Mouse (Mus musculus): ENCODE data around the gene Scarb2. TPM values are rescaled to one million over a fixed set of nuclear protein-coding genes. Genes with fewer than 3 reads are reported as not detected.

Gene Scarb2
- polyA plus RNA-seq, 1 experiment = 23.6 TPM

DNA sequence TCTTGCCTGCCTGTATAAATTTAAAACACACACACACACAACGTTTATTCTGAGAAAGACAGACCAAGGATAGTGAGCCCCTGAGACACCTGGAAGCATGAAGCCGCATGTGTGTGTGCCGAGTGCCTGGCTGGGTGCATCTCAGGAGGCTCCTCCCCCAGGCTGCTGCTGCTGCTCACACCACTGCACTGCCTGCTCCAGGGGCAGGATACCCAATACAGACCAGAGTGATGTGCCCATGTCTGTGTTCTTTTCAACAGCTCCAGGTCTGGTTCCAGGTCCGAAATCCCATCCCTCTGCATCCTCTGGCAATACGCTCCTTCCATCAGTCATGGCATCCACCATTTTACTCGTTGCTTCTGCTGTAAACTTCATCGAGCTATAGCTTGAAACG is 92.7 kb downstream of the Scarb2 start:
- Histone ChIP-seq H3K36me3 (ENCODE audit: control insufficient read depth, insufficient read depth) (peaks cover 26% of the 10 kb centered on the region), H3K4me3 (ENCODE audit: insufficient read depth, poor library complexity, severe bottlenecking) (no peak overlapping the region), H3ac (ENCODE audit: control insufficient read depth, insufficient read length, low read depth) (no peak overlapping the region), H3K27me3 (ENCODE audit: control insufficient read depth, insufficient read depth, insufficient read length) (no peaks in the 10 kb centered on the region), H3K79me3 (ENCODE audit: low read depth) (no peaks in the 10 kb centered on the region), H3K79me2 (ENCODE audit: control insufficient read depth, insufficient read depth) (no peaks in the 10 kb centered on the region)
- TF ChIP-seq CEBPB (IDR thresholded peaks at IDR 0.05; ENCODE audit: low read depth) (no peak), MYOG (IDR thresholded peaks at IDR 0.05; ENCODE audit: control insufficient read depth, extremely low read depth, insufficient read length) (no peak), MYOD1 (IDR thresholded peaks at IDR 0.05; ENCODE audit: control insufficient read depth, insufficient read length, low read depth) (no peak), CTCF (IDR thresholded peaks at IDR 0.05; ENCODE audit: control insufficient read depth, insufficient read depth, insufficient read length) (no peak), MAX (IDR thresholded peaks at IDR 0.05) (no peak), FOSL1 (IDR thresholded peaks at IDR 0.05; ENCODE audit: insufficient read depth, low read length, poor library complexity, severe bottlenecking) (no peak)

GRCm38 (mm10) chr5:92413271-92413981 is 93.2 kb downstream of the Scarb2 start:
- no peak overlapping the region for H3K4me3 ChIP-seq (ENCODE audit: insufficient read depth, poor library complexity, severe bottlenecking)
- no peak overlapping the region for H3ac ChIP-seq (ENCODE audit: control insufficient read depth, insufficient read length, low read depth)
- TF ChIP-seq USF1 (IDR thresholded peaks at IDR 0.05; ENCODE audit: low read depth) = no peak
- no peak for TF ChIP-seq MAX (IDR thresholded peaks at IDR 0.05)
- no peak for TF ChIP-seq MYOG (IDR thresholded peaks at IDR 0.05; ENCODE audit: control insufficient read depth, extremely low read depth, insufficient read length)
- no peak for TF ChIP-seq MYOD1 (IDR thresholded peaks at IDR 0.05; ENCODE audit: control insufficient read depth, insufficient read length, low read depth)
- no peak for TF ChIP-seq FOSL1 (IDR thresholded peaks at IDR 0.05; ENCODE audit: insufficient read depth, low read length, poor library complexity, severe bottlenecking)
- no peak for TF ChIP-seq CEBPB (IDR thresholded peaks at IDR 0.05; ENCODE audit: low read depth)
- TF ChIP-seq CTCF (IDR thresholded peaks at IDR 0.05; ENCODE audit: control insufficient read depth, insufficient read depth, insufficient read length) = no peak
- H3K79me2 ChIP-seq (ENCODE audit: control insufficient read depth, insufficient read depth) = no peaks in the 10 kb centered on the region
- H3K79me3 ChIP-seq (ENCODE audit: low read depth) = no peaks in the 10 kb centered on the region
- H3K27me3 ChIP-seq (ENCODE audit: control insufficient read depth, insufficient read depth, insufficient read length) = no peaks in the 10 kb centered on the region
- peaks cover 21% of the 10 kb centered on the region for H3K36me3 ChIP-seq (ENCODE audit: control insufficient read depth, insufficient read depth)

- Histone ChIP-seq H3K79me2 (ENCODE audit: control insufficient read depth, insufficient read depth) (no peaks in the 10 kb centered on the region), H3K27me3 (ENCODE audit: control insufficient read depth, insufficient read depth, insufficient read length) (no peaks in the 10 kb centered on the region), H3K4me3 (ENCODE audit: insufficient read depth, poor library complexity, severe bottlenecking) (no peak overlapping the region), H3K36me3 (ENCODE audit: control insufficient read depth, insufficient read depth) (peaks cover 5% of the 10 kb centered on the region), H3ac (ENCODE audit: control insufficient read depth, insufficient read length, low read depth) (no peak overlapping the region), H3K79me3 (ENCODE audit: low read depth) (no peaks in the 10 kb centered on the region)
- TF ChIP-seq MYOD1 (IDR thresholded peaks at IDR 0.05; ENCODE audit: control insufficient read depth, insufficient read length, low read depth) (no peak), FOSL1 (IDR thresholded peaks at IDR 0.05; ENCODE audit: insufficient read depth, low read length, poor library complexity, severe bottlenecking) (no peak), MAX (IDR thresholded peaks at IDR 0.05) (no peak), MYOG (IDR thresholded peaks at IDR 0.05; ENCODE audit: control insufficient read depth, extremely low read depth, insufficient read length) (no peak), CTCF (IDR thresholded peaks at IDR 0.05; ENCODE audit: control insufficient read depth, insufficient read depth, insufficient read length) (no peak), USF1 (IDR thresholded peaks at IDR 0.05; ENCODE audit: low read depth) (no peak), CEBPB (IDR thresholded peaks at IDR 0.05; ENCODE audit: low read depth) (no peak)
These were observed 95.0 kb downstream of the Scarb2 start for GRCm38 (mm10) chr5:92411461-92412140.

- Histone ChIP-seq H3K79me3 (ENCODE audit: low read depth) (no peaks in the 10 kb centered on the region), H3K36me3 (ENCODE audit: control insufficient read depth, insufficient read depth) (no peaks in the 10 kb centered on the region), H3ac (ENCODE audit: control insufficient read depth, insufficient read length, low read depth) (no peak overlapping the region), H3K4me3 (ENCODE audit: insufficient read depth, poor library complexity, severe bottlenecking) (no peak overlapping the region), H3K27me3 (ENCODE audit: control insufficient read depth, insufficient read depth, insufficient read length) (no peaks in the 10 kb centered on the region), H3K79me2 (ENCODE audit: control insufficient read depth, insufficient read depth) (no peaks in the 10 kb centered on the region)
- TF ChIP-seq USF1 (IDR thresholded peaks at IDR 0.05; ENCODE audit: low read depth) (no peak), CEBPB (IDR thresholded peaks at IDR 0.05; ENCODE audit: low read depth) (no peak), CTCF (IDR thresholded peaks at IDR 0.05; ENCODE audit: control insufficient read depth, insufficient read depth, insufficient read length) (no peak), MYOG (IDR thresholded peaks at IDR 0.05; ENCODE audit: control insufficient read depth, extremely low read depth, insufficient read length) (no peak), MAX (IDR thresholded peaks at IDR 0.05) (no peak), MYOD1 (IDR thresholded peaks at IDR 0.05; ENCODE audit: control insufficient read depth, insufficient read length, low read depth) (no peak), FOSL1 (IDR thresholded peaks at IDR 0.05; ENCODE audit: insufficient read depth, low read length, poor library complexity, severe bottlenecking) (no peak)
These were observed 96.1 kb downstream of the Scarb2 start for GRCm38 (mm10) chr5:92410486-92410885.

- H3K79me2 ChIP-seq (ENCODE audit: control insufficient read depth, insufficient read depth) = no peaks in the 10 kb centered on the region
- no peaks in the 10 kb centered on the region for H3K79me3 ChIP-seq (ENCODE audit: low read depth)
- H3K27me3 ChIP-seq (ENCODE audit: control insufficient read depth, insufficient read depth, insufficient read length) = no peaks in the 10 kb centered on the region
- no peak overlapping the region for H3K4me3 ChIP-seq (ENCODE audit: insufficient read depth, poor library complexity, severe bottlenecking)
- TF ChIP-seq MYOG (IDR thresholded peaks at IDR 0.05; ENCODE audit: control insufficient read depth, extremely low read depth, insufficient read length) = no peak
- TF ChIP-seq FOSL1 (IDR thresholded peaks at IDR 0.05; ENCODE audit: insufficient read depth, low read length, poor library complexity, severe bottlenecking) = no peak
- no peak for TF ChIP-seq MAX (IDR thresholded peaks at IDR 0.05)
- no peak for TF ChIP-seq CEBPB (IDR thresholded peaks at IDR 0.05; ENCODE audit: low read depth)
- no peak for TF ChIP-seq USF1 (IDR thresholded peaks at IDR 0.05; ENCODE audit: low read depth)
- no peak for TF ChIP-seq MYOD1 (IDR thresholded peaks at IDR 0.05; ENCODE audit: control insufficient read depth, insufficient read length, low read depth)
- no peak for TF ChIP-seq CTCF (IDR thresholded peaks at IDR 0.05; ENCODE audit: control insufficient read depth, insufficient read depth, insufficient read length)
- H3ac ChIP-seq (ENCODE audit: control insufficient read depth, insufficient read length, low read depth) = no peak overlapping the region
- H3K36me3 ChIP-seq (ENCODE audit: control insufficient read depth, insufficient read depth) = no peaks in the 10 kb centered on the region
These were observed 97.1 kb downstream of the Scarb2 start for GRCm38 (mm10) chr5:92409361-92410155.

Measured in C2C12 (cell line).